Mouse (Mus musculus) liver, embryonic 14.5 days (tissue): ENCODE measurements at regions not wholly inside any gene's neighbourhood (a gene's known extent, or its start where the extent isn't known, plus 50 kb on each side); places are given as distances from the start of the nearest gene placed in this dataset.
A peak's percentile ranks its signal among the peaks of the same experiment; 100 is the strongest.

Experiments
- ATAC-seq: fragments of 200-750 bp; cut with Nextera tagmentation; 2 replicates; pipeline ENCODE4 v1.8.0; 2017; ENCODE audit warnings: moderate number of reproducible peaks, mild to moderate bottlenecking, moderate library complexity; ENCODE audit not compliant: insufficient read depth
- DNase-seq, 3 experiments: peaks; one replicate each; pipeline ENCODE4 v3.0.0-alpha.2; 2012 to 2013; ENCODE audit warnings: low read depth in 3 of 3, low spot score in 3 of 3
- H3K27ac ChIP-seq: fragments of 300-500 bp; sonication (generic); 2 replicates; pipeline ENCODE4 v1.5.1; 2014; ENCODE audit warnings: moderate library complexity, mild to moderate bottlenecking, control low read depth, inconsistent platforms
- H3K27me3 ChIP-seq: fragments of 300-500 bp; sonication (generic); 2 replicates; pipeline ENCODE4 v1.6.1; 2014; ENCODE audit warnings: mild to moderate bottlenecking, low read length, moderate library complexity; ENCODE audit not compliant: control insufficient read depth, insufficient read depth
- H3K36me3 ChIP-seq: fragments of 300-500 bp; sonication (generic); replicated peaks from 2 replicates; pipeline ENCODE4 v1.6.1; 2014; ENCODE audit warnings: low read depth; ENCODE audit not compliant: control insufficient read depth, insufficient read depth
- H3K4me1 ChIP-seq, 2 experiments: fragments of 200-500 bp in 1 of 2; fragments of 300-500 bp in 1 of 2; sonication (generic) in 1 of 2; replicated peaks; 2 replicates each; pipeline ENCODE4 v1.6.1; 2012 to 2014; ENCODE audit warnings: antibody characterized with exemption in 1 of 2, inconsistent platforms in 1 of 2, low read length in 1 of 2; ENCODE audit not compliant: control insufficient read depth in 2 of 2, insufficient read depth in 2 of 2
- H3K4me2 ChIP-seq: fragments of 300-500 bp; sonication (generic); 2 replicates; pipeline ENCODE4 v1.6.1; 2014; ENCODE audit warnings: low read depth, mild to moderate bottlenecking, control low read depth, moderate library complexity
- H3K4me3 ChIP-seq, 2 experiments: fragments of 200-500 bp in 1 of 2; fragments of 300-500 bp in 1 of 2; sonication (generic) in 1 of 2; 2 replicates each; pipeline ENCODE4 v1.5.1; 2012 to 2014; ENCODE audit warnings: low read depth in 2 of 2, low read length in 2 of 2, mild to moderate bottlenecking in 2 of 2, control low read depth in 1 of 2, inconsistent platforms in 1 of 2, moderate library complexity in 1 of 2; ENCODE audit not compliant: insufficient read depth in 1 of 2
- H3K9ac ChIP-seq: fragments of 300-500 bp; sonication (generic); replicated peaks from 2 replicates; pipeline ENCODE4 v1.6.1; 2014; ENCODE audit warnings: mild to moderate bottlenecking, control low read depth, moderate library complexity
- H3K9me3 ChIP-seq: fragments of 300-500 bp; sonication (generic); 2 replicates; pipeline ENCODE4 v1.6.1; 2016; ENCODE audit warnings: low read length, mixed read lengths; ENCODE audit not compliant: control insufficient read depth
- CTCF ChIP-seq: IDR thresholded peaks from 2 replicates; pipeline ENCODE4 v1.5.1; 2016; ENCODE audit warnings: antibody characterized with exemption, low read depth, control low read depth
- EP300 ChIP-seq: IDR thresholded peaks from 2 replicates; pipeline ENCODE4 v1.6.1; 2016; ENCODE audit warnings: antibody characterized with exemption, low read depth
- WGBS: fragments of 180-500 bp; shearing (Covaris S2); extraction: QIAGEN DNeasy Blood & Tissue Kit; methylation state at CpG from one replicate; pipeline ENCODE4 v1.1.7; 2014; ENCODE audit not compliant: insufficient replicate concordance; 5-methylcytosine and 5-hydroxymethylcytosine counted together

DNA sequence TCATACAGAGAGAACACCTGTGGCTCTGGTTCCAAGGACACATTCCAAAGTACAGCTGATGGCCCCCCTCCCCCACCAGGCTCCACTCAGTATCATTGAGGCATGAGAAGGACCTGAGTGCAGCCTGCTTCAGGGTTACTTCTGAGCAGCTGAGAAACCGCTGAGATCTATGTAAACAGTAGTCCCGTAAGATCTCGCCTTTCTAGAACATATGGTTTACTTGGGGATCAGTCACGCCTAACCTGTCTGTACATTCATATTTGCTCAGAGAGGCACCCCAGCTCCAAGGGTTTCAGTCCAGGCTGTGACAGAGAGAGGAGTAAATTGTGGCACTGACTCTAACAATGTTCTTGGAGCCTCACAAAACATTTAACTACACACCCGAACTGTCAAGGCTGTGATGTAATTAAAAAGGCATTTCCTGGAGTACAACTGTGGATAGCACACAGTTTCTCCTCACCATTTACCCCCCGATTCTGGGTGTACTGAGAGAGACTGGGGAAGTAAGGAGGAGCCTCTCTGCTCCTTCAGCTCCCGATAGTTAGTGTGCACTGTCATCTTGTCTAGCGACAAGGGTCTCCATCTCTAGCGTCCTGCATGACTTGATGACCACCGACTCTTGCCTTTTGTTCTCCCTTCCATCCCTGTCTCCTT is 155.7 kb downstream of the Dad1 start:
- no peak for TF ChIP-seq EP300
- no peak overlapping the region for H3K27ac ChIP-seq
- ATAC-seq (no peak), DNase-seq (no peak)
- peaks cover 3% of the 10 kb centered on the region for H3K27me3 ChIP-seq
- H3K4me1 ChIP-seq, result peaks cover 0 to 18% of the 10 kb centered on the region in 2 experiments; a peak in 2 of 4 replicates
- H3K4me3 ChIP-seq, result no peak overlapping the region
- no peaks in the 10 kb centered on the region for H3K36me3 ChIP-seq
- no peaks in the 10 kb centered on the region for H3K9me3 ChIP-seq
- no peak overlapping the region for H3K4me2 ChIP-seq
- H3K9ac ChIP-seq, result no peak overlapping the region
- WGBS, result 44% methylated on average over 10 of the region's 10 CpGs

DNA sequence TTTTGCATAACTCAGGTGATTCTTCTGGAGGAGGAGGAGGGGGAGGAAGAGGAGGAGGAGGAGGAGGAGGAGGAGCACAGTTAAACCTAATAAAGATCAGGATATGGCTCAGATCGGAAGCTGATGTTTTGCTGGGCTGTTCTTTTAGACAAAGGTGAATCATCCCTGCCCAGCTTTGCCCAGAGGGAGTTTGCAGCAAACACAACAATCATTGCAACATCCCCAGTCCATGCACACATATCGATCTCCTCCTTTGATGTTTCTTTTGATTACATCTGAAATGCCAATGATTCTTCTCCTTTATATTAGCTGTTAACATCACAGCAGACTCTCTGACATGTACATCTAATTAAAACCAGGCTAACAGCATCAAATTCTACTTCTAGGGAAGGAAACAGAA is 156.9 kb downstream of the Dad1 start:
- Histone ChIP-seq H3K4me1 (peaks cover 0 to 18% of the 10 kb centered on the region in 2 experiments; a peak in 2 of 4 replicates), H3K27me3 (peaks cover 3% of the 10 kb centered on the region), H3K36me3 (no peaks in the 10 kb centered on the region), H3K4me3 (no peak overlapping the region), H3K9ac (no peak overlapping the region), H3K4me2 (no peak overlapping the region), H3K9me3 (no peaks in the 10 kb centered on the region), H3K27ac (no peak overlapping the region)
- TF ChIP-seq CTCF (no peak), EP300 (no peak)
- no peak for DNase-seq
- no peak for ATAC-seq
- 46% methylated on average over 2 of the region's 2 CpGs for WGBS

DNA sequence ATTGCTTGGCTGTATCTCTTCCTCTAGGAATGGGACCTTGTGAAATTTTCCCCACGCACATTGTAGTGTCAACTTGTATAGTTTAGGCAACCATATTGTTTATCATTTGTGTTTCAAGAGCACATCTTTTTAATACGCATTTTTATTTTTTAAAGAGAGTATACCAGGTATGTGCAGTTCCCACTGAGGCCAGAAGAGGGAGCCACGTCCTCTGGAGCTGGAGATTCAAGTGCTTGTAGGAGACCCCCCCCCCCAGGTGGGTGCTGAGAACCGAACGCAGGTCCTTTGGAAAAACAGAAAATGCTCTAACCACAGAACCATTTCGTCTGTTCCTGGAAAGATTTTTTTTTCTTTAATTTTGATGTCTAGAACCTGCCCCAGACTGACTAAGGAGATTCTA is 161.5 kb downstream of the Dad1 start:
- H3K4me2 ChIP-seq, result no peak overlapping the region
- H3K4me1 ChIP-seq, result peaks cover 0 to 6% of the 10 kb centered on the region in 2 experiments; a peak in 1 of 4 replicates
- DNase-seq, result no peak
- no peak for ATAC-seq
- WGBS, result 68% methylated on average over 6 of the region's 6 CpGs
- H3K9me3 ChIP-seq, result no peaks in the 10 kb centered on the region
- no peak overlapping the region for H3K9ac ChIP-seq
- no peak overlapping the region for H3K4me3 ChIP-seq
- TF ChIP-seq EP300 (no peak), CTCF (peak; percentile 38)
- H3K27me3 ChIP-seq, result no peaks in the 10 kb centered on the region; the same call in 1 of the 2 replicates
- H3K27ac ChIP-seq, result no peak overlapping the region
- no peaks in the 10 kb centered on the region for H3K36me3 ChIP-seq

DNA sequence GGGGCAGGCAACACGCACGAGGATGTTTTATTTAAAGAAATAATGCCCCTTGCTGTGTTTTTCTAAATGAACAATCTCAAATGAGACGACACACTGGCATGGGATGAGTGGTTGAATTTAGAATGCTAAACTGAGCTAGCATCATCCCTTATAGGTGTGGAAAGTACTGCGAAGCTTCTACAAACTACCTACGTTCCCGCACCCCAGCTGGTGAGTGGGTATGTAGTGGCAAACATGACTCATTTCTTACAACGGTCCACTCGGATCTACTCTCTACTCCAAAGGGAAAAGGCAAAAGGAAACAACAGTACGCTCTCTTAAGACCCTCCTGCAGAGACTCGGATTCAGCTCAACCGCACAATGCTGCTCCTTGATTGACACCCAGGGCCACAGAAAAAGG is 167.2 kb downstream of the Dad1 start:
- H3K9ac ChIP-seq, result no peak overlapping the region
- no peaks in the 10 kb centered on the region for H3K27me3 ChIP-seq
- peaks cover 0 to 7% of the 10 kb centered on the region in 2 experiments; a peak in 2 of 4 replicates for H3K4me1 ChIP-seq
- DNase-seq, result no peak
- ATAC-seq, result no peak
- WGBS, result 72% methylated on average over 11 of the region's 11 CpGs
- TF ChIP-seq CTCF (no peak), EP300 (no peak)
- H3K4me3 ChIP-seq, result no peak overlapping the region
- H3K27ac ChIP-seq, result no peak overlapping the region
- H3K4me2 ChIP-seq, result no peak overlapping the region
- H3K9me3 ChIP-seq, result no peaks in the 10 kb centered on the region
- H3K36me3 ChIP-seq, result no peaks in the 10 kb centered on the region

DNA sequence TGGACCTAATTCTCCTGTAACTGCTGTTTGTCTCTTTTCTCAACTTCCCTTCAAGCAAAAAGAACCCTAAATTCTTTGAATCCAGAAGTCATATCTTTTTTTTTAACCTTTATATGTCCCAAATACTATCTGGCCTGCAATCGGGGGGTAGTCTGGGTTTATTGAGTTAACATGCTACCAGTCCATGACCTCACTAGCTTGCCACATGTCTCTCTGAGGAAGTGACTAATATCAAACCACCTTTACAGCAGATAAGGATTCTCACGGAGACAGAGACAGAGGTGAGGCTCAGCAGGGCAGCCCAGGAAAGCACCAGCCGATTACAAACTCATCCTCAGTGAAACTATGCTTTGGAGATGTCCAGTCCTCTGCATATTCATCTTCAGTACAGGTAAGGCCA is 179.2 kb downstream of the Dad1 start:
- Histone ChIP-seq H3K36me3 (no peaks in the 10 kb centered on the region), H3K9ac (no peak overlapping the region), H3K27ac (no peak overlapping the region), H3K4me2 (no peak overlapping the region), H3K4me3 (no peak overlapping the region), H3K4me1 (peaks cover 28 to 40% of the 10 kb centered on the region in 2 experiments), H3K9me3 (no peaks in the 10 kb centered on the region), H3K27me3 (no peaks in the 10 kb centered on the region)
- DNase-seq (no peak), ATAC-seq (no peak)
- TF ChIP-seq EP300 (no peak), CTCF (no peak)
- 32% methylated on average over 3 of the region's 3 CpGs for WGBS
